Mouse (Mus musculus): ENCODE results near the gene Smim1. TPM values are rescaled to one million over a fixed set of nuclear protein-coding genes. Genes with fewer than 3 reads are reported as not detected.

The Smim1 gene
- total RNA-seq, 2 experiments from 2014 or later = 48.5 to 54.2 TPM

GRCm38 (mm10) chr4:154022407-154022806 lies 3.6 kb downstream of the Smim1 start:
- no peak for DNase-seq (ENCODE audit: low spot score in 2 of 2)

- DNase-seq (ENCODE audit: low spot score in 2 of 2) = no peak
Measured at GRCm38 (mm10) chr4:154021432-154021831, 4.6 kb downstream of the Smim1 start.

- DNase-seq (ENCODE audit: low spot score in 2 of 2) = peak; percentile 41 to 49
Measured at GRCm38 (mm10) chr4:154019571-154019970, 6.5 kb downstream of the Smim1 start.

GRCm38 (mm10) chr4:154015476-154015875 lies 10.6 kb downstream of the Smim1 start:
- DNase-seq (ENCODE audit: low spot score in 2 of 2) = no peak

DNA sequence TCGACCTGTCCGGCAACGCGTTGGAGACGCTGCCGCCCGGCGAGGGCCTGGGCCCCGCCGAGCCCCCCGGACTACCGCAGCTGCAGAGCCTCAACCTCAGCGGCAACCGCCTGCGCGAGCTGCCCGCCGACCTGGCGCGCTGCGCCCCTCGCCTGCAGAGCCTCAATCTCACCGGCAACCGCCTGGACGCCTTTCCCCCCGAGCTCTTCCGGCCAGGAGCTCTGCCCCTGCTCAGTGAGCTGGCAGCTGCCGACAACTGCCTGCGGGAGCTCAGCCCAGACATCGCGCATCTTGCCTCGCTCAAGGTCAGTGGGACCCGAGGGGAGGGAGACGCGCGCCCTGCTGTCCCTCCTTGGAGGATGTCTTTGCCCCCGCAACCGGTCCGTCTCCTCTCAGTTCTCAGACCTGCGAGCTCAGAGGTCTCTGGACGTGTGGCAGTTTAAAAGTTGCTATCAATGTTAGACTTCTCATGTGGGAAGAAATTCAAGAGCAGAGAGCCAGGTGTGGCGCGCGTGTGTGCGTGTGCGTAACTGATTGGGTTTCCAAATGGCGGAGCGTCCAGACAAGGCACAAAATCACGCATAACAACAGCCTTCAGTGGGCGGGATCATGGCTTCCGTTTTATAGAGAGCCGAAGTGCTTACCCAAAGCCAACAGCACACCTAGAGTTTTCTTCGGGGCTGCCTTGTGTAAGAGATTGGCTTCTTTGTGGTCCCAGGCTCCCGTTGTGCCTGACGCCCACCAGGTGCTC lies 13.7 kb downstream of the Smim1 start:
- DNase-seq (ENCODE audit: low spot score in 2 of 2) = peak in 1 of 2 experiments; percentile 15

GRCm38 (mm10) chr4:154011646-154012089 lies 14.4 kb downstream of the Smim1 start, which contains the start of gene Lrrc47:
Gene Lrrc47 (plus strand): TSS chr4:154011731.
- peak; percentile 73 to 77 for DNase-seq (ENCODE audit: low spot score in 2 of 2)

GRCm38 (mm10) chr4:154010907-154011645 lies 15.0 kb downstream of the Smim1 start:
- no peak for DNase-seq (ENCODE audit: low spot score in 2 of 2)

- no peak for DNase-seq (ENCODE audit: low spot score in 2 of 2)
Measured at GRCm38 (mm10) chr4:154007759-154008158, 18.3 kb downstream of the Smim1 start.

GRCm38 (mm10) chr4:154006264-154006663 lies 19.8 kb downstream of the Smim1 start:
- DNase-seq (ENCODE audit: low spot score in 2 of 2) = no peak

GRCm38 (mm10) chr4:154005488-154005887 lies 20.5 kb downstream of the Smim1 start:
- no peak for DNase-seq (ENCODE audit: low spot score in 2 of 2)

- DNase-seq (ENCODE audit: low spot score in 2 of 2) = no peak
Measured at GRCm38 (mm10) chr4:153993505-153993904, 32.5 kb downstream of the Smim1 start.

DNA sequence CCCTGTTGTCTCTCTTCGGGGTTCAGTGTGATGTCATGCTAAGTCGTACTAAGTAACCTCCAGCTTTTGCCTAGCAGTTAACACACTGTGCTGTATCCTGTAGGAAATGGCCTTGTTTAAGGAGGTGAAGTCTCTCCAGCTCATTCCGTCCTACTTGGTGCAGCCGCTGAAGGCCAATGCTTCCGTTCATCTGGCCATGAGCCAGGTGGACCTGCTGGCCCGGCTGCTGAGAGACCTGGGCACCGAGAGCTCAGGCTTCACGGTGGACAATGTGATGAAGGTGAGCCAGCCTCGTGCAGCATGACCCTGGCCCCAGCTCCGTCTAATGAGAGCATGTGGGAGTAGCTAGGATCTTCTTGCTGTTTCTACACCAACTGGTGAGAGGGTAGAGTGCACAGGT lies 33.3 kb downstream of the Smim1 start:
- no peak for DNase-seq (ENCODE audit: low spot score in 2 of 2)

GRCm38 (mm10) chr4:153980470-153980869 lies 45.6 kb downstream of the Smim1 start:
- DNase-seq (ENCODE audit: low spot score in 2 of 2) = no peak

DNA sequence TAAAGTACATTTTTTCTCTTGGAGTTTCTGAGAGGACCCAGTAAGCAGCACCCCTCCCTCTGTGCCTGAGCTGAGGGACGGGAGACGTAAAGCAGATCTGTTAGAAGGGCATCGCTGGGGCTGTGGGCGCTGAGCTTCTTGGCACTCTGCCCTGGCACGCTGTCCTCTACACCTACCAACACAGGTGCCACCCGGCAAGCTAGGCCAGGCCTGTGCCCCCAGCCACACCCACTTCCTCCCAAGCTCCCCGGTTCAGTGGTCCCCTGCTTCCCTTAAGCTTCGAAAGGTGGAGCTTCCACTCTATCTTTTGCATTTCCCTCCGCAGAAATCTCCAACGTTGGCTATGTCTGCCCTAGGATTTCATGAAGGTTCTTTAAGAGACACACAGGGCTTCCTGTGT lies 46.8 kb downstream of the Smim1 start:
- DNase-seq (ENCODE audit: low spot score in 2 of 2) = no peak

- DNase-seq (ENCODE audit: low spot score in 2 of 2) = no peak
Measured at GRCm38 (mm10) chr4:153975768-153976167, 50.3 kb downstream of the Smim1 start.

- no peak for DNase-seq (ENCODE audit: low spot score in 2 of 2)
Measured at GRCm38 (mm10) chr4:153975292-153975662, 50.8 kb downstream of the Smim1 start.

DNA sequence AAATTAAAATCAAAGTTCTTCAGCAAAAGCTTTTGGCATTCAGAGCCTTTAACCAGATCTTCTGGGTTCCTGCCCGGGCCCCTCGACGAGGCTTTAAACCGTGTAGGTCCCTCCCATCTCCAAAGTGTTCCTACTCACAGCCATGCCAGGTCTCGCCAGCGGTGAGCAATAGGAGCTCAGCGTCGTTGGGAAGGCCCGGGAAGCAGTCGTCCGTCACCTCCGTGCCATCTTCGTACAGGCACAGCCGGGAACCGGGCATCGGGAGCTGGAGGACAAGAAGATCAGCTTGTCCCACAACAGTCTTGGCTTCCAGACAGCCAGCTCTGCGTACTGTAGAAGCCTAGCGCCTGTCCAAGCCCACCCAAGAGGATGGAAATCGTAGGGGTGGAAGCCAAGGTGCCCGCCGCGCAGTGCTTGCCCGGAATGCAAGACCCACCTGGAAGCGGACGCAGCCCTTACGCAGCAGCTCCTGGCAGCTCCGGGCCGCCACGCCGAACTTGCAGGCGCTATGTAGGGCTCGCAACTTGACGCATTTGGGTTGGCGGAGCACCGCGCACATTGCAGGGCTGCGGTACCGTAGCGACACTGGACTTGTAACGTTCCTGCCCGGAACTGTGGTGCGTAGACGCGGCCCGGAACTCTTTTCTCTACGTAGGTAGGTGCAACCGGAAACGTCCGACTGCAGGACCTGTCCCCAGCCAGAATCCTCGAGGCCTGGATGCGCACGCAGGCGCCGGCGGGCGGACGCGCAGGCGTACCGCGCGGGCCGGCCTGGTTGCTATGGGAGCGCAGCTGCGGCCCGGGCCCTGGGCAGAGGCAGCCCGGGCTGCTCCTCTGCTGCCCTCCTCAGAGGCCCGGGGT lies 51.4 kb downstream of the Smim1 start, which contains the start of the genes Dffb and Cep104:
Dffb (minus strand) TSS at position 696 of the 861 bp plus-strand sequence.
Cep104 (plus strand) TSS at position 764 of the 861 bp plus-strand sequence.
- peak; percentile 95 to 96 for DNase-seq (ENCODE audit: low spot score in 2 of 2)

Data from adrenal gland, adult 18-20 months (tissue).